Mouse (Mus musculus) neural tube, embryonic 12.5 days (tissue): ENCODE data around the gene Sowahc. TPM values are rescaled to one million over a fixed set of nuclear protein-coding genes. Genes with fewer than 3 reads are reported as not detected.

ENCODE experiments used
- ATAC-seq: fragments of 200-750 bp; cut with Nextera tagmentation; 2 replicates; pipeline ENCODE4 v1.8.0; 2017; ENCODE audit warnings: low read depth, mild to moderate bottlenecking, moderate TSS enrichment, moderate library complexity; ENCODE audit not compliant: low FRiP score
- H3K27ac ChIP-seq: fragments of 300-500 bp; sonication (generic); 2 replicates; pipeline ENCODE4 v1.5.1; 2016
- H3K27me3 ChIP-seq: fragments of 300-500 bp; sonication (generic); replicated peaks from 2 replicates; pipeline ENCODE4 v1.6.1; 2016; ENCODE audit warnings: mild to moderate bottlenecking
- H3K36me3 ChIP-seq: fragments of 300-500 bp; sonication (generic); 2 replicates; pipeline ENCODE4 v1.6.1; 2016; ENCODE audit warnings: mild to moderate bottlenecking
- H3K4me1 ChIP-seq: fragments of 300-500 bp; sonication (generic); 2 replicates; pipeline ENCODE4 v1.6.1; 2016
- H3K4me2 ChIP-seq: fragments of 300-500 bp; sonication (generic); replicated peaks from 2 replicates; pipeline ENCODE4 v1.6.1; 2016; ENCODE audit warnings: mild to moderate bottlenecking
- H3K4me3 ChIP-seq: fragments of 300-500 bp; sonication (generic); 2 replicates; pipeline ENCODE4 v1.5.1; 2016
- H3K9ac ChIP-seq: fragments of 300-500 bp; sonication (generic); 2 replicates; pipeline ENCODE4 v1.6.1; 2016; ENCODE audit warnings: mild to moderate bottlenecking
- H3K9me3 ChIP-seq: fragments of 300-500 bp; sonication (generic); 2 replicates; pipeline ENCODE4 v1.6.1; 2016; ENCODE audit warnings: mild to moderate bottlenecking
- WGBS: fragments of 180-500 bp; shearing (Covaris S2); methylation state at CpG from one replicate; pipeline ENCODE4 v1.1.7; 2016; 5-methylcytosine and 5-hydroxymethylcytosine counted together
- polyA plus RNA-seq: library from polyadenylated mRNA; unstranded; fragments of >200 nt; fragmentation: Nextera tagmentation; extraction: Ambion mirVana; gene quantifications from 2 replicates; pipeline ENCODE4 v1.2.1, GENCODE M21; 2016

Gene Sowahc
- polyA plus RNA-seq: 16.3 and 17.7 TPM in 2 replicates

DNA sequence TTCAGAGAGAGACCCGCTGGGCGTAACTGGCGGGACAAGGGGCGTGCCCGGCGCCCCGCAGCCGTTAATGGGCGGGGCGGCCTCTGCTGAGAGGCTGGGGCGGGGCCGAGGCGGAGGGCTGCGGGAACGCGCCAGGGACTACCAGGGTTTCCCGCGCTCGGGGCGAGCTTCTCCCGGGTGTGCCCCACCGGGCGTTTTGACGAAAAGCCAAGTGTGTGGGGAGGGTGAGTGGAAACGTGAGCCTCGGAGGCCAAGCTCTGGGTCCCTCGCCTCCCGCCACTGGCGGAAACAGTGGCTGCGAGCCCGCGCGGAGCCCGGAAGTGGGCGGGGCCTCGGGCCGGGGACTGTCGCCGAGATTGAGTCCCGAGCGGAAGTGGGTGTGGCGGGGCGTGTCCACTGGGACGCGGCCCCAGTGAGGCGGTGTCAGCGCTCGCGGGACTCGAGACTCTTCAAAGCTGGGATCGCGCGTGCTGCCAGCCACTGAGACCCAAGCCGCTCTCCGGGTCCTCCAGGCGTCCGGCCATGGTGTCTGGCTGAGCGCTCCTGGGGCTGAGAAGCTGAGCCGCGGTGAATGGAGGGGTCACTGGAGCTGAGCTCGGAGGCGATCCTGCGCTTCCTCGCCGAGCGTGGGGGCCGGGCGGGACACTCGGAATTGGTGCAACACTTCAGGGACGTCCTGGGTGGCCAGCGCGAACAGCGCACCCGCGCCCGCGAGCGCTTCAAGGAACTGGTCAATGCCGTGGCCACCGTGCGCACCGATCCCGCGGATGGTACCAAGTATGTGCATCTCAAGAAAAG, at the start of gene Sowahc, which contains the start of gene Sept10:
Gene Sowahc, plus strand, starts transcription at position 481 of the 798 bp plus-strand sequence.
Gene Sept10, minus strand, starts transcription at position 375 of the 798 bp plus-strand sequence.
- Histone ChIP-seq H3K4me3 (peak within 1 kb of the TSS; percentile 80), H3K27ac (peak within 1 kb of the TSS; percentile 95), H3K27me3 (no peaks in the 10 kb centered on the region), H3K9me3 (no peaks in the 10 kb centered on the region), H3K4me2 (peak within 1 kb of the TSS; percentile 97), H3K36me3 (no peaks in the 10 kb centered on the region), H3K4me1 (peaks cover 18% of the 10 kb centered on the region), H3K9ac (peak within 1 kb of the TSS; percentile 90)
- peak; percentile 96 for ATAC-seq
- WGBS: under 1% methylated on average over 83 of the region's 84 CpGs

DNA sequence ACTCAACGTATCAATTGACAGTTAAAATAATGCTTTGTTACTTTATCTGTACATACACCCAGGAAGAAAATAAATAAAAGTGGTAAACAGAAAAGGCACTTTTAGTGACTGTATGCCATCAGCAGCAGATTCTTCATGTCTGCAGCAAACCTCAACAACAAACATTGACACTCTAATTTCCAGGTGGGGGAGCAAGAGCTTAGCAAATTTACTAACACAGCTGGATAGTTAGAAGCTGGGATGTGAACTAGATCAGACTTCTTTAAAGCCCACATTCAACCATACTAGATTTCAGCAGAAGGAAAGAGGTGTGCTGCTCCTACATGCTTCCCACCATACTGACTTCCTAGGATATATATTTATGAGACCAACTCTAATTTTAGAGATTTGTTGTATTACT, 49.2 kb upstream of the Sowahc start:
- Histone ChIP-seq H3K4me1 (no peaks in the 10 kb centered on the region), H3K27me3 (no peaks in the 10 kb centered on the region), H3K4me2 (no peak overlapping the region), H3K27ac (no peak overlapping the region), H3K9me3 (no peaks in the 10 kb centered on the region), H3K4me3 (no peak overlapping the region), H3K9ac (no peak overlapping the region), H3K36me3 (peaks cover 9% of the 10 kb centered on the region; the same call in 1 of the 2 replicates)
- WGBS: 84% methylated on average over 1 of the region's 1 CpGs
- ATAC-seq: no peak

DNA sequence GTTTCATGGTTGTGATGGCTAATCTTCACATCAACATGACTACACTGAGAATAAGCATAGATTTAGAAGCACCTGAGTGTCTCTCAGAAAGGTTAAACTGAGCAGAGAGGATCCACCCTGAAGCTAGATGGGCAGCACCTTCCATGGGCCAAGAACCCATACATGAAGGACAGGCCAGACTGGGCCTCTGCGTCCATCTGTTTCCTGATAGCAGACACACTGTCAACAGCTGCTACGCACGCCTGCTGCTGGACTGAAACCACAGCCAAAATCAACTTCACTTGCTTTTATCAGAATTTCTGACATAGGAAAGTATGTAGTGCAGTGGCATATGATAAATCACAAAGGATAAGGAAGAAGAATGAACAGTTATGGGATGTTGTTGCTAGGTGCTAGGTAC, 42.1 kb upstream of the Sowahc start:
- Histone ChIP-seq H3K4me2 (no peak overlapping the region), H3K27ac (no peak overlapping the region), H3K4me1 (no peaks in the 10 kb centered on the region), H3K9me3 (no peaks in the 10 kb centered on the region), H3K27me3 (no peaks in the 10 kb centered on the region), H3K4me3 (no peak overlapping the region), H3K36me3 (peaks cover 4% of the 10 kb centered on the region; the same call in 1 of the 2 replicates), H3K9ac (no peak overlapping the region)
- no peak for ATAC-seq
- WGBS: 91% methylated on average over 3 of the region's 3 CpGs

DNA sequence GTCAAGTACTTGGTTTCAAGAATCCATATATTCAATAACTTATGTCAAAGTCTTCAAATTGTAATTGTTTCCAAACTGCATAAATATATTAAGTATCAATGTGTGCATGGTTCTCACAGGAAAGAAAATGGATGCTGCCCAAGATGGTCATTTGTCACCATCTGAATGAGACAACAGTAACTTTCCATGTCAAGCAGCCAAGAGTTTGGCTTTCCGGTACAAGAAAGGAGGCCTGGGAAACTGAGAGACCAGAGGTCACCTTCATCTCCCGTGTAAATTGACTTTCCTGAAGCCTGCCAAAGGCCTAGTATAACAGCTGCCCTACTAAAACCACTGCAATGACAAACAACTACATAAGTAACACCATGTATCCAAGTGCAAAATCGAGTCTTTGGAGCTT, 39.4 kb upstream of the Sowahc start:
- no peak overlapping the region for H3K4me2 ChIP-seq
- WGBS: 72% methylated on average over 3 of the region's 3 CpGs
- no peak for ATAC-seq
- no peaks in the 10 kb centered on the region for H3K9me3 ChIP-seq
- H3K9ac ChIP-seq: no peak overlapping the region
- no peaks in the 10 kb centered on the region for H3K27me3 ChIP-seq
- no peak overlapping the region for H3K4me3 ChIP-seq
- H3K27ac ChIP-seq: no peak overlapping the region
- H3K4me1 ChIP-seq: no peaks in the 10 kb centered on the region
- peaks cover 5% of the 10 kb centered on the region; the same call in 1 of the 2 replicates for H3K36me3 ChIP-seq

DNA sequence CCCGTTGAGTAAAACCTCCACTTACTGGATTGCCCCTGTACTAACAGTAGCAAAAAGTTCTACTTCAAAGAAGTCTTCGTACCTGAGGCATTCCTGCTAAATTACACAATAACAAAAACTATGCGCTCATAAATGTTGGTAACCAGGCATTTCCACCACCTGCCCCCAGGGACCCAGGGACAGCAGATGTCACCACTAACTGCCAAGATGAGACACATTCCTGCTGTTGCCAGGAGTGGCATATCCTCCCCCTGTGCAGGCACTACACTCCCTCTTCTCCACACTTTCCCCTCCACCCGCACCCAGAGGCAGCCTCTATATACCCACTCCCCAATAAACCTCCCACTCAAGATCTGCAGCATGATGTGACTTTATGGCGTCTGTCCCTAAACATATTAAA, 26.9 kb upstream of the Sowahc start:
- Histone ChIP-seq H3K27me3 (no peaks in the 10 kb centered on the region), H3K4me2 (no peak overlapping the region), H3K9me3 (no peaks in the 10 kb centered on the region), H3K27ac (no peak overlapping the region), H3K4me1 (0 out of 2 replicates have a peak, but pooled peaks cover 5% of the 10 kb centered on the region), H3K9ac (no peak overlapping the region), H3K36me3 (peaks cover 4% of the 10 kb centered on the region; the same call in 1 of the 2 replicates), H3K4me3 (no peak overlapping the region)
- ATAC-seq: no peak
- WGBS: 70% methylated on average over 5 of the region's 5 CpGs

DNA sequence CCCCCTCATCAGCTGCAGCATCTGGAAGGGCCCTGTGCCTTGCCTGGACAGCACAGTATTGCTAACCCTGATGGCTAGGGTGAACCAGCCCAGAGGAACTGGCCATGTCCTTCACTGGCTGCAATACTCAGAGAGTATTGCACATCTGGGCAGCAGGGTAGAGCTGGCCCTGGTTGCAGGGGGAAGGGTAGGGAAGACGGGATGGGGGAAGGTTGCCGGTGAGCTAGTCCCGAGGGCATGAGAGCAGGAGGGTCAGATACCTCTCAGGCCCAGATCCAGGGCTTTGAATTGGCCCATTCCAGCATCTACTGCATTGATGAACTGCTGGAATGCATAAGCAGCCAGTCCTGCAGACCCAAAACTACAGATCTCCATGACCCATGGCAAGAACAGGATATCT, 25.0 kb upstream of the Sowahc start:
- 87% methylated on average over 3 of the region's 3 CpGs for WGBS

DNA sequence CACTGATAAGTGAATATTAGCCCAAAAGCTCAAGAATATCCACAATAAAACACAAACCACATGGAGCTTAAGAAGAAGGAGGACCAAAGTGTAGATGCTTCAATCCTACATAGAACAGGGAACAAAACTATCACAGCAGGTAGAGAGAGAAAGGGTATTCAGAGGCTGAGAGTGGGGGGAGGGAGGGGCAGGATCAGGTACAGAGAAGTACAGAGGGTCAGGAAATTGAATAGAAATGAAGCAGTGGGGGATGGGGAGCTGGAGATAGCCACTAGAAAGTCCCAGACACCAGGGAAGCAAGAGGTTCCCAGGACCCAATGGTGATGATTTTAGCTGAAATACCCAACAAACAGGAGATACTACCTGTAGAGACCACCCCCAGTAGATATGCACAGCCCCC, 21.7 kb upstream of the Sowahc start:
- H3K9me3 ChIP-seq: no peaks in the 10 kb centered on the region
- H3K27ac ChIP-seq: no peak overlapping the region
- no peaks in the 10 kb centered on the region for H3K36me3 ChIP-seq
- no peak overlapping the region for H3K9ac ChIP-seq
- H3K4me3 ChIP-seq: no peak overlapping the region
- H3K27me3 ChIP-seq: no peaks in the 10 kb centered on the region
- ATAC-seq: no peak
- H3K4me1 ChIP-seq: 0 out of 2 replicates have a peak, but pooled peaks cover 5% of the 10 kb centered on the region
- no peak overlapping the region for H3K4me2 ChIP-seq

More for the DNA sequence above, 25.0 kb upstream of the Sowahc start:
- Histone ChIP-seq H3K4me3 (no peak overlapping the region), H3K27me3 (no peaks in the 10 kb centered on the region), H3K9me3 (no peaks in the 10 kb centered on the region), H3K4me1 (0 out of 2 replicates have a peak, but pooled peaks cover 5% of the 10 kb centered on the region), H3K27ac (no peak overlapping the region), H3K9ac (no peak overlapping the region), H3K36me3 (no peaks in the 10 kb centered on the region), H3K4me2 (no peak overlapping the region)
- ATAC-seq: no peak

DNA sequence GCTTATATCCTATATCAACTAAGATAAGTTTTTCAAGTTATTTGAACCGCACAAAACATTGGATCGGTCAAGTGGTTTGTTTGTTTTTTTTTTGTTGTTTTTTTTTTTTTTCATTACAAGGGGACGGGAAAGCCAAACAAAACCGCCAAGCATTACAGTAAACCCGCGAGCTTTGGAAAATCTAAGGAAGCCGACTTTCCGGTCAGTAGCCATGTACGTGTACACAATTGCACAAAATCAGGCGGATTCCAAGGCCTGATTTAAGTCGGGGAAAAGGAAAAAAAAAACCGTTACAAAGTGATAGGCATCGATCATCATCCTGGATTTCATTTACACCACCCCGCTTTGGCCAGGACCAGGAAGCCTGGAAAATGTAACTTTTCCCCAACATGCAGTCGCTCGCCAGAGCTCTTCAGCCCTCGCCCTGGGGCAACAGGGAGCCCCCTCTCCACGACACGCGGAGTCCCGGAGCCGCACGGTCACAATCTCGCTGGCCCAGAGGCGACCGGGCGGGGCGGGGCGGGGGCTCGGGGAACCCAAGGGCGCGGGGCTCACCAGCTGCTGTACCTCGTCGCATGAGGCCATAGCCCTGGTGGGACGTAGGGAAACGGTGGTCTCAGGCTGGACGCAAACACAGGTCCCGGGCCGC, 805 bp upstream of the Sowahc start:
- H3K9ac ChIP-seq: peak overlapping the region; percentile 90
- WGBS: 2% methylated on average over 39 of the region's 39 CpGs
- peak overlapping the region; percentile 97 for H3K4me2 ChIP-seq
- peaks cover 18% of the 10 kb centered on the region for H3K4me1 ChIP-seq
- H3K36me3 ChIP-seq: no peaks in the 10 kb centered on the region
- H3K27me3 ChIP-seq: no peaks in the 10 kb centered on the region
- H3K27ac ChIP-seq: peak overlapping the region; percentile 95
- peak overlapping the region; percentile 80 for H3K4me3 ChIP-seq
- no peaks in the 10 kb centered on the region for H3K9me3 ChIP-seq
- ATAC-seq: no peak

DNA sequence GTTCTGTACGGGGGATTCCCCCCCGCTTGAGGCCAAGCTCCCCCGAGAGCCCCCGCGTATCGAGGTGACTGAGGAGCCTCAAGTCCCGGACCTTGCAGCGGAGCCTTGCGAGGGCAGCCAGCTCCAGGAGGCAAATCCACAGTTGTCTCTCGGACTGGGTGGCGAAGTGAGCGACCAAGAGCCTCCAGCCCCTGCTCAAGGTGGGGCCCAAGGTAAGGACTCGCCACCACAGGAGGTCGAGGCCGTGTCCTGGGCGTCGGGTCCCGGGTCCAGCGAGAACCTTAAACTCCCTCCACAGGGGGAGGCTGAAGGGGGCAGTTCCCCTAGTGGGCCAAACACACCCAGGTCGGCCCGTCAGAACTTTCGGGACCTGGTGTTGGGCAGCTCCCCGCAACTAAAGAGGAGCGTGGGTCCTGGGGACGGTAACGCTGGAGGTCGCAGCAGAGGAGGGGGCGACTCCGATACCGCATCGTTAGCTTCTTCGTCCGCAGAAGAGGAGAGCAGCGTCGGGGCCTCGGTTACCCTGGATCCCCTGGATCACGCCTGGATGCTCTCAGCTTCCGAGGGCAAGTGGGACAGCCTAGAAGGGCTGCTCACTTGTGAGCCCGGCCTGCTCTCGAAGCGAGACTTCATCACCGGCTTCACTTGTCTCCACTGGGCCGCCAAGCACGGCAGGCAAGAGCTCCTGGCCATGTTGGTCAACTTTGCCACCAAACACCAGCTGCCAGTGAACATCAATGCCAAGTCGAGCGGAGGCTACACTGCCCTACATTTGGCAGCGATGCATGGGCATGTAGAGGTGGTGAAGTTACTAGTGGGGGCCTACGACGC, 733 bp downstream of the Sowahc start:
- H3K27ac ChIP-seq: no peak overlapping the region
- no peaks in the 10 kb centered on the region for H3K9me3 ChIP-seq
- H3K27me3 ChIP-seq: no peaks in the 10 kb centered on the region
- peak overlapping the region; percentile 80 for H3K4me3 ChIP-seq
- H3K4me1 ChIP-seq: peaks cover 18% of the 10 kb centered on the region
- ATAC-seq: peak; percentile 51
- no peaks in the 10 kb centered on the region for H3K36me3 ChIP-seq
- peak overlapping the region; percentile 90 for H3K9ac ChIP-seq
- WGBS: 3% methylated on average over 49 of the region's 49 CpGs
- H3K4me2 ChIP-seq: peak overlapping the region; percentile 97

DNA sequence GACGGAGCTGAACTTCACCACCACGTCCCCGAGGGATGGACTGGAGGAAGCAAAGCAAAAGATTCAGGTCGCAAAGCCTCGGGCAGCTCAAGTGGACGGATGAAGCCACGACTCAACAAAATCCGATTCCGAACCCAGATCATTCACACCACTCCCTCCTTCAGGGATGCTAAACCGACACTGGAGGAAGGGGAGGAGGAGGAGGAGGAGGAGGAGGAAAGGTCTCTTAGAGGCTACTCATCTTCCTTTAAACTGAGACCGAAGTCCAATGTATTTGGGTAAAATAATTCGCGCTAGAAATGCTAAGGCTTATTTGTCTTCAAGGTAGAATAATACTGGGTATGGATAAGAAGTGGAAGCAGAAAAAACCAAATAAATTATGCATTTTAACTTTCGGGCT, 1.5 kb downstream of the Sowahc start:
- H3K4me2 ChIP-seq: peak overlapping the region; percentile 97
- ATAC-seq: no peak
- no peaks in the 10 kb centered on the region for H3K9me3 ChIP-seq
- peaks cover 18% of the 10 kb centered on the region for H3K4me1 ChIP-seq
- H3K27ac ChIP-seq: no peak overlapping the region
- H3K36me3 ChIP-seq: no peaks in the 10 kb centered on the region
- peak overlapping the region; percentile 90 for H3K9ac ChIP-seq
- 43% methylated on average over 14 of the region's 14 CpGs for WGBS
- H3K27me3 ChIP-seq: no peaks in the 10 kb centered on the region
- peak overlapping the region; percentile 80 for H3K4me3 ChIP-seq

DNA sequence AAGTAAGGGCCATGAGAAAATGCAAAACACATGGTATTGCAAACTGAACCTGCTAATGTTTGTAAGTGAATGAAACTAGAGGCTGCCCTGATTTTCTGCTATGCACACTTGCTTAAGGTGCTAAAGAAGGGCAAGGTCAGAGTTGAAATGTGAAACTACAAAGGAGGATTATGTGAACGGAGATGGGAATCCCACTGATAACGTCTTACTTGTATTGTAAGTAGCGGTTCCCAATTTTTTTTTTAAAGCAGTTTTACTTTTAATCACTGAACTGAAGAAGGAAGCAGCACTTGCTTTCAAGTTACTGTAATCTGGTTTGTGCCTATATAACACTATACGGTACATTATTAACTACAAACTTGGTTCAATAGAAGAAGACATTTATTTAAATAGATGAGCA, 2.1 kb downstream of the Sowahc start:
- Histone ChIP-seq H3K9ac (no peak overlapping the region), H3K36me3 (no peaks in the 10 kb centered on the region), H3K27me3 (no peaks in the 10 kb centered on the region), H3K27ac (no peak overlapping the region), H3K9me3 (no peaks in the 10 kb centered on the region), H3K4me2 (peak overlapping the region; percentile 97), H3K4me3 (no peak overlapping the region), H3K4me1 (peaks cover 18% of the 10 kb centered on the region)
- WGBS: 77% methylated on average over 4 of the region's 4 CpGs
- ATAC-seq: no peak

DNA sequence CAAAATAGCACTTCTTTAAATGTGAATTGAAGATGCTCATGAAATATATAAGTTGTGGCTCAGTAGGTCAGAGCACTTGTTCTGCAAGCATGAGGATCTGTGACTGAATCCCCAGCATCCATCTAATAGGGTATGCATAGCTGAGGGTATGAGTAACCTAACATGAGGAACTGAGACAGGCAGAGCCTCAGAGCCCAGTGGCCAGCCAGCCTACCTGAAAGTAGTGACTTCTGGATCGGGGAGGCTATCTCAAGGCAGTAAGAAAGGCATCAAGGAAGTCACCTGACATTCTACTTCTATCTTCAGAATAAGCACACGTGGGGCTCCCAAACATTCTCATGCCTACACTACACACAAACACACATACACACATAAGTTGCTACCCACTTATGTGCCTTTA, 3.4 kb downstream of the Sowahc start:
- WGBS: 93% methylated on average over 2 of the region's 2 CpGs
- no peak overlapping the region for H3K4me3 ChIP-seq
- ATAC-seq: no peak
- no peak overlapping the region for H3K9ac ChIP-seq
- no peaks in the 10 kb centered on the region for H3K27me3 ChIP-seq
- no peaks in the 10 kb centered on the region for H3K36me3 ChIP-seq
- H3K4me2 ChIP-seq: peak overlapping the region; percentile 16; the same call in 1 of the 2 replicates
- H3K4me1 ChIP-seq: peaks cover 18% of the 10 kb centered on the region
- H3K9me3 ChIP-seq: no peaks in the 10 kb centered on the region
- no peak overlapping the region for H3K27ac ChIP-seq
